Mouse (Mus musculus): ENCODE measurements at regions not wholly inside any gene's neighbourhood (a gene's known extent, or its start where the extent isn't known, plus 50 kb on each side); places are given as distances from the start of the nearest gene placed in this dataset.

DNA sequence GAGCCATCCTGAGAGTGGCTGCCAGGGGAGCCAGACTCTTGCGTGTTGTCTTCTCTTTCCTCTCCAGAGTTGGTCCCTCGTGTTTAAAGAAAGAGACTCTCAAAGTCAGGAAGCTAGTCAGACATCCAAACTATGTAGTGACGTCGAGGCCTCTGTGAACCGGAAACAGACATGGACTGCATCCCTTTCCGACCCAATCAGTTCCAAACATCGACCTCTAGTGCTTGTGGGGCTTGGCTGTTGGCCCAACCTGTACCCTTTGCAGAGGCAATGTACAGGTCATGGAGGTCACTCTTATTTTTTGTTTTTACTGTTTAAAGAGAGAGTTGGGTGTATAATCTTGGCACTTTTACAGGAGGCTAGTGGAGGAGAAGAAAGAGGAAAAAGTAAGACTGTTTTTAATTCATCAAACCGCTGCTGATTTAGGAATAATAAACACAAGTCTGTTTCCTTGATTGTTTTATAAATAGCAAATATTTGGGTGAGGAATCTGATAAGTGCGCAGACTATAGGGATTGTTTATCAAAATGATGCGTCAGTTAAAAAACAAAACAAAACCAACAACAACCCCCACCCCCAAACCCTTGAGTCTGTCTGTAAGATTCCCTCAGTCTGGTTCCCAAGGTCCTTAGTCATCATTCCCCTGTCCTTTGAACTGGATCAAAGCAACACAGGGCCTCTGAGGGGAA, 205.2 kb upstream of the Prep start:
- H3K9ac ChIP-seq (ENCODE audit: low read length) = no peak overlapping the region
- DNase-seq (ENCODE audit: low spot score) (no peak), ATAC-seq (ENCODE audit: insufficient read depth, low FRiP score, low TSS enrichment) (no peak)
- WGBS = 76% methylated on average over 10 of the region's 10 CpGs
- no peak overlapping the region for H3K4me2 ChIP-seq (ENCODE audit: low read depth)
- no peak overlapping the region for H3K27ac ChIP-seq (ENCODE audit: low read depth, low read length)
- H3K4me3 ChIP-seq (ENCODE audit: low read depth, low read length) = no peak overlapping the region
- no peaks in the 10 kb centered on the region for H3K36me3 ChIP-seq (ENCODE audit: control insufficient read depth, insufficient read depth, low read length)
- no peaks in the 10 kb centered on the region for H3K4me1 ChIP-seq (ENCODE audit: control insufficient read depth, insufficient read depth, low read length)
- no peaks in the 10 kb centered on the region for H3K27me3 ChIP-seq (ENCODE audit: control insufficient read depth, insufficient read depth, low read length)
- no peaks in the 10 kb centered on the region for H3K9me3 ChIP-seq (ENCODE audit: control insufficient read depth, low read length)

GRCm38 (mm10) chr10:44857444-44857843, 209.6 kb upstream of the Prep start:
- 80% methylated on average over 4 of the region's 4 CpGs for WGBS

DNA sequence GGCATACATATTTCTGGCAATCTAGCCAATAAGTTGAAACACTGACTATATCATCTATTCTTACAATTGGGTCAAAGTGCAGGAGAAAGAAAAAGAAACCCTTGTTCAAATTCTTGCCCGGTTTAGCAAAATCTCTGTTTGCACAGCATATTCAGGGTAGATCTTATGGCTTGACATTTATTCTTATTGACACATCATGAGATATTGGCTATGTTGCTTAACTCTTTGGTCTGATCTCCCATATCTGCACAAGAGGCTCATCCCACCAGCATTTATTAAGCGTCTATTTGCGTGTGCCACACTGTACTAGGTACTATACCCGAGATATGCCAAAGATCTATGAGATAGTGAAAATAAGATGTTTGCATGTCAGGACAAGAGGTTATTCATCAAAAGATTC, 212.9 kb upstream of the Prep start:
- H3K27ac ChIP-seq (ENCODE audit: low read depth, low read length) = no peak overlapping the region
- no peak overlapping the region for H3K4me2 ChIP-seq (ENCODE audit: low read depth)
- DNase-seq (ENCODE audit: low spot score) (no peak), ATAC-seq (ENCODE audit: insufficient read depth, low FRiP score, low TSS enrichment) (no peak)
- H3K9me3 ChIP-seq (ENCODE audit: control insufficient read depth, low read length) = no peaks in the 10 kb centered on the region
- no peaks in the 10 kb centered on the region for H3K27me3 ChIP-seq (ENCODE audit: control insufficient read depth, insufficient read depth, low read length)
- WGBS = 96% methylated on average over 4 of the region's 4 CpGs
- H3K4me1 ChIP-seq (ENCODE audit: control insufficient read depth, insufficient read depth, low read length) = no peaks in the 10 kb centered on the region
- H3K4me3 ChIP-seq (ENCODE audit: low read depth, low read length) = no peak overlapping the region
- no peaks in the 10 kb centered on the region for H3K36me3 ChIP-seq (ENCODE audit: control insufficient read depth, insufficient read depth, low read length)
- no peak overlapping the region for H3K9ac ChIP-seq (ENCODE audit: low read length)

More at GRCm38 (mm10) chr10:44857444-44857843, 209.6 kb upstream of the Prep start:
- no peak overlapping the region for H3K4me3 ChIP-seq (ENCODE audit: low read depth, low read length)
- H3K36me3 ChIP-seq (ENCODE audit: control insufficient read depth, insufficient read depth, low read length) = no peaks in the 10 kb centered on the region
- no peak overlapping the region for H3K4me2 ChIP-seq (ENCODE audit: low read depth)
- no peaks in the 10 kb centered on the region for H3K4me1 ChIP-seq (ENCODE audit: control insufficient read depth, insufficient read depth, low read length)
- H3K27ac ChIP-seq (ENCODE audit: low read depth, low read length) = no peak overlapping the region
- ATAC-seq (ENCODE audit: insufficient read depth, low FRiP score, low TSS enrichment) (no peak), DNase-seq (ENCODE audit: low spot score) (no peak)
- H3K9me3 ChIP-seq (ENCODE audit: control insufficient read depth, low read length) = no peaks in the 10 kb centered on the region
- no peaks in the 10 kb centered on the region for H3K27me3 ChIP-seq (ENCODE audit: control insufficient read depth, insufficient read depth, low read length)
- H3K9ac ChIP-seq (ENCODE audit: low read length) = no peak overlapping the region

- H3K4me3 ChIP-seq (ENCODE audit: low read depth, low read length) = no peak overlapping the region
- 84% methylated on average over 4 of the region's 4 CpGs for WGBS
- H3K9ac ChIP-seq (ENCODE audit: low read length) = no peak overlapping the region
- H3K4me2 ChIP-seq (ENCODE audit: low read depth) = no peak overlapping the region
- no peak overlapping the region for H3K27ac ChIP-seq (ENCODE audit: low read depth, low read length)
- H3K4me1 ChIP-seq (ENCODE audit: control insufficient read depth, insufficient read depth, low read length) = no peaks in the 10 kb centered on the region
- no peak for DNase-seq (ENCODE audit: low spot score)
- no peak for ATAC-seq (ENCODE audit: insufficient read depth, low FRiP score, low TSS enrichment)
- no peaks in the 10 kb centered on the region for H3K36me3 ChIP-seq (ENCODE audit: control insufficient read depth, insufficient read depth, low read length)
- H3K27me3 ChIP-seq (ENCODE audit: control insufficient read depth, insufficient read depth, low read length) = no peaks in the 10 kb centered on the region
- H3K9me3 ChIP-seq (ENCODE audit: control insufficient read depth, low read length) = no peaks in the 10 kb centered on the region
Observed at GRCm38 (mm10) chr10:44849016-44849415, 218.0 kb upstream of the Prep start.

- ATAC-seq (ENCODE audit: insufficient read depth, low FRiP score, low TSS enrichment) (no peak), DNase-seq (ENCODE audit: low spot score) (no peak)
- no peaks in the 10 kb centered on the region for H3K4me1 ChIP-seq (ENCODE audit: control insufficient read depth, insufficient read depth, low read length)
- no peaks in the 10 kb centered on the region for H3K27me3 ChIP-seq (ENCODE audit: control insufficient read depth, insufficient read depth, low read length)
- H3K27ac ChIP-seq (ENCODE audit: low read depth, low read length) = no peak overlapping the region
- 90% methylated on average over 3 of the region's 3 CpGs for WGBS
- H3K36me3 ChIP-seq (ENCODE audit: control insufficient read depth, insufficient read depth, low read length) = no peaks in the 10 kb centered on the region
- no peak overlapping the region for H3K4me2 ChIP-seq (ENCODE audit: low read depth)
- H3K4me3 ChIP-seq (ENCODE audit: low read depth, low read length) = no peak overlapping the region
- no peak overlapping the region for H3K9ac ChIP-seq (ENCODE audit: low read length)
- H3K9me3 ChIP-seq (ENCODE audit: control insufficient read depth, low read length) = no peaks in the 10 kb centered on the region
Observed at GRCm38 (mm10) chr10:44846765-44847164, 220.2 kb upstream of the Prep start.

GRCm38 (mm10) chr10:44846149-44846548, 220.9 kb upstream of the Prep start:
- 46% methylated on average over 2 of the region's 2 CpGs for WGBS
- H3K27me3 ChIP-seq (ENCODE audit: control insufficient read depth, insufficient read depth, low read length) = no peaks in the 10 kb centered on the region
- H3K9ac ChIP-seq (ENCODE audit: low read length) = no peak overlapping the region
- DNase-seq (ENCODE audit: low spot score) (no peak), ATAC-seq (ENCODE audit: insufficient read depth, low FRiP score, low TSS enrichment) (no peak)
- H3K4me1 ChIP-seq (ENCODE audit: control insufficient read depth, insufficient read depth, low read length) = no peaks in the 10 kb centered on the region
- H3K36me3 ChIP-seq (ENCODE audit: control insufficient read depth, insufficient read depth, low read length) = no peaks in the 10 kb centered on the region
- H3K27ac ChIP-seq (ENCODE audit: low read depth, low read length) = no peak overlapping the region
- no peak overlapping the region for H3K4me3 ChIP-seq (ENCODE audit: low read depth, low read length)
- H3K9me3 ChIP-seq (ENCODE audit: control insufficient read depth, low read length) = no peaks in the 10 kb centered on the region
- H3K4me2 ChIP-seq (ENCODE audit: low read depth) = no peak overlapping the region

DNA sequence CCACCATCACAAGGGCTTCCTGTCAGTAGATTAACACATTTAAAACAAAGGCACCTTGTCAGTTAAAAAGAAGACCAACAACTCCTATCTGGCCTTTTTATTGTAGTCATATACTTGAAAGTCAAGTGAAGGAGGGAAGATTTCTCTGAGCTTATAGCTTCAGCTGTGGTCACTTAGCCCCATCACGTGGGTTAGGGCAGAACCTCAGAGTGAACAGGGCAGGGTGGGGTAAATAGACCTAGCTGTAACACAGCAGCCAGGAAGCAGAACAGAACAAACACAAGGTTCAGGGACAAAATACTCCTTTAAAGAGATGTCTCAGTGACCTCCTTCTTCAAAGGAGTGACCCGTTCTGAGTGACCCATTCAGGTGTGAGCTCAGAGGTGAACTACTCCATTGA, 226.6 kb upstream of the Prep start:
- Histone ChIP-seq H3K9ac (ENCODE audit: low read length) (no peak overlapping the region), H3K27me3 (ENCODE audit: control insufficient read depth, insufficient read depth, low read length) (no peaks in the 10 kb centered on the region), H3K4me1 (ENCODE audit: control insufficient read depth, insufficient read depth, low read length) (no peaks in the 10 kb centered on the region), H3K27ac (ENCODE audit: low read depth, low read length) (no peak overlapping the region), H3K36me3 (ENCODE audit: control insufficient read depth, insufficient read depth, low read length) (no peaks in the 10 kb centered on the region), H3K4me3 (ENCODE audit: low read depth, low read length) (no peak overlapping the region), H3K9me3 (ENCODE audit: control insufficient read depth, low read length) (no peaks in the 10 kb centered on the region), H3K4me2 (ENCODE audit: low read depth) (no peak overlapping the region)
- 72% methylated on average over 2 of the region's 2 CpGs for WGBS
- no peak for DNase-seq (ENCODE audit: low spot score)
- no peak for ATAC-seq (ENCODE audit: insufficient read depth, low FRiP score, low TSS enrichment)

DNA sequence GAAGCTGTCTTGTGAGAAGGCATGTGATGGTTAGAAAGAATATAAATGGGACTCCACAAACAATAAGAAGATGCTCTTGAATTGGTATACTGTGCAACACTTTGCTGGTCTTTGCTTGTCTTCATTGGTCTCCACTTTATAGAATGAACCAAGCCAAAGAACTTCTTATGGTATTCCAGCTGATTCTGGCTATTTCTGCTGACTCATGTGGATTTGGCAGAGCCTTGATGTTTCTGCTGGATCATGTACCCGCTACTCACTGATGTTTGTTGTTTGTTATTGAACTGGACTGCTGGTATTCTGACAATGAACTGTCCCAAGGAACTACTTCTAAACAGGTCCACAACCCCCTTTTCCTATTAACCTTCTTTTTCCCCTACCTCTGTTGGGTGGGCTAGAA, 234.5 kb upstream of the Prep start:
- H3K27me3 ChIP-seq (ENCODE audit: control insufficient read depth, insufficient read depth, low read length) = no peaks in the 10 kb centered on the region
- 91% methylated on average over 1 of the region's 1 CpGs for WGBS
- ATAC-seq (ENCODE audit: insufficient read depth, low FRiP score, low TSS enrichment) = no peak
- no peak for DNase-seq (ENCODE audit: low spot score)
- H3K9me3 ChIP-seq (ENCODE audit: control insufficient read depth, low read length) = no peaks in the 10 kb centered on the region
- no peak overlapping the region for H3K4me3 ChIP-seq (ENCODE audit: low read depth, low read length)
- H3K4me1 ChIP-seq (ENCODE audit: control insufficient read depth, insufficient read depth, low read length) = no peaks in the 10 kb centered on the region
- H3K27ac ChIP-seq (ENCODE audit: low read depth, low read length) = no peak overlapping the region
- no peak overlapping the region for H3K4me2 ChIP-seq (ENCODE audit: low read depth)
- no peaks in the 10 kb centered on the region for H3K36me3 ChIP-seq (ENCODE audit: control insufficient read depth, insufficient read depth, low read length)
- no peak overlapping the region for H3K9ac ChIP-seq (ENCODE audit: low read length)

- 75% methylated on average over 3 of the region's 3 CpGs for WGBS
- no peak overlapping the region for H3K4me3 ChIP-seq (ENCODE audit: low read depth, low read length)
- ATAC-seq (ENCODE audit: insufficient read depth, low FRiP score, low TSS enrichment) = no peak
- H3K9ac ChIP-seq (ENCODE audit: low read length) = no peak overlapping the region
- no peak overlapping the region for H3K4me2 ChIP-seq (ENCODE audit: low read depth)
- H3K36me3 ChIP-seq (ENCODE audit: control insufficient read depth, insufficient read depth, low read length) = no peaks in the 10 kb centered on the region
- no peaks in the 10 kb centered on the region for H3K27me3 ChIP-seq (ENCODE audit: control insufficient read depth, insufficient read depth, low read length)
- no peaks in the 10 kb centered on the region for H3K4me1 ChIP-seq (ENCODE audit: control insufficient read depth, insufficient read depth, low read length)
- no peak for DNase-seq (ENCODE audit: low spot score)
- H3K9me3 ChIP-seq (ENCODE audit: control insufficient read depth, low read length) = no peaks in the 10 kb centered on the region
- no peak overlapping the region for H3K27ac ChIP-seq (ENCODE audit: low read depth, low read length)
Observed at GRCm38 (mm10) chr10:44826271-44826670, 240.7 kb upstream of the Prep start.
